Mouse (Mus musculus) stomach, embryonic 14.5 days (tissue): Measurements from ENCODE around the gene Vmn1r89. TPM values are rescaled to one million over a fixed set of nuclear protein-coding genes. Genes with fewer than 3 reads are reported as not detected.
A peak's percentile ranks its signal among the peaks of the same experiment; 100 is the strongest.

Experiments used
- ATAC-seq: fragments of 200-750 bp; cut with Nextera tagmentation; 2 replicates; pipeline ENCODE4 v1.8.0; 2017; ENCODE audit warnings: low read depth, moderate TSS enrichment; ENCODE audit not compliant: insufficient number of reproducible peaks, insufficient read depth, low FRiP score
- H3K27ac ChIP-seq: fragments of 300-500 bp; sonication (generic); 2 replicates; pipeline ENCODE4 v1.5.1; 2014; ENCODE audit warnings: mild to moderate bottlenecking, low read length, moderate library complexity, mixed read lengths
- H3K27me3 ChIP-seq: fragments of 300-500 bp; sonication (generic); 2 replicates; pipeline ENCODE4 v1.6.1; 2014; ENCODE audit warnings: low read length, control low read depth, mixed read lengths; ENCODE audit not compliant: control insufficient read depth, insufficient read depth
- H3K36me3 ChIP-seq: fragments of 300-500 bp; sonication (generic); 2 replicates; pipeline ENCODE4 v1.6.1; 2014; ENCODE audit warnings: mild to moderate bottlenecking, control low read depth, low read length, moderate library complexity, mixed read lengths; ENCODE audit not compliant: control insufficient read depth, insufficient read depth
- H3K4me1 ChIP-seq: fragments of 300-500 bp; sonication (generic); 2 replicates; pipeline ENCODE4 v1.6.1; 2014; ENCODE audit warnings: low read length, control low read depth, mixed read lengths; ENCODE audit not compliant: control insufficient read depth, insufficient read depth
- H3K4me2 ChIP-seq: fragments of 300-500 bp; sonication (generic); replicated peaks from 2 replicates; pipeline ENCODE4 v1.6.1; 2014; ENCODE audit warnings: low read depth, low read length, control low read depth
- H3K4me3 ChIP-seq: fragments of 300-500 bp; sonication (generic); 2 replicates; pipeline ENCODE4 v1.5.1; 2014; ENCODE audit warnings: low read depth, low read length, control low read depth
- H3K9ac ChIP-seq: fragments of 300-500 bp; sonication (generic); replicated peaks from 2 replicates; pipeline ENCODE4 v1.6.1; 2014; ENCODE audit warnings: low read depth, mild to moderate bottlenecking, control low read depth, low read length, moderate library complexity, mixed read lengths
- H3K9me3 ChIP-seq: fragments of 300-500 bp; sonication (generic); 2 replicates; pipeline ENCODE4 v1.6.1; 2016; ENCODE audit warnings: low read depth, low read length, control low read depth; ENCODE audit not compliant: control insufficient read depth
- WGBS: fragments of 180-500 bp; shearing (Covaris S2); extraction: QIAGEN DNeasy Blood & Tissue Kit; methylation state at CpG from one replicate; pipeline ENCODE4 v1.1.7; 2014; 5-methylcytosine and 5-hydroxymethylcytosine counted together
- polyA plus RNA-seq: library from polyadenylated mRNA; unstranded; fragments of >200 nt; fragmentation: Nextera tagmentation; extraction: Ambion mirVana; gene quantifications from 2 replicates; pipeline ENCODE4 v1.2.1, GENCODE M21; 2014

Gene Vmn1r89
- polyA plus RNA-seq, result not detected in 2 replicates

GRCm38 (mm10) chr7:13212720-13213119, at the start of gene Vmn1r89:
Gene Vmn1r89, plus strand, starts transcription at chr7:13213020.
- H3K4me3 ChIP-seq, result no peak within 1 kb of the TSS
- H3K4me1 ChIP-seq, result no peaks in the 10 kb centered on the region
- ATAC-seq, result no peak

GRCm38 (mm10) chr7:13260746-13261700, 48.2 kb downstream of the Vmn1r89 start:
- no peaks in the 10 kb centered on the region for H3K36me3 ChIP-seq
- ATAC-seq, result 0 out of 2 replicates have a peak, but pooled peaks have one; percentile 33
- WGBS, result 41% methylated on average over 50 of the region's 50 CpGs
- H3K4me2 ChIP-seq, result no peak overlapping the region
- H3K4me3 ChIP-seq, result no peak overlapping the region
- H3K27me3 ChIP-seq, result no peaks in the 10 kb centered on the region
- H3K9me3 ChIP-seq, result no peaks in the 10 kb centered on the region
- H3K4me1 ChIP-seq, result no peaks in the 10 kb centered on the region
- no peak overlapping the region for H3K27ac ChIP-seq
- no peak overlapping the region for H3K9ac ChIP-seq

More at GRCm38 (mm10) chr7:13212720-13213119, at the start of gene Vmn1r89:
- Histone ChIP-seq H3K9ac (no peak within 1 kb of the TSS), H3K36me3 (no peaks in the 10 kb centered on the region), H3K27me3 (no peaks in the 10 kb centered on the region), H3K27ac (no peak within 1 kb of the TSS), H3K9me3 (no peaks in the 10 kb centered on the region), H3K4me2 (no peak within 1 kb of the TSS)

DNA sequence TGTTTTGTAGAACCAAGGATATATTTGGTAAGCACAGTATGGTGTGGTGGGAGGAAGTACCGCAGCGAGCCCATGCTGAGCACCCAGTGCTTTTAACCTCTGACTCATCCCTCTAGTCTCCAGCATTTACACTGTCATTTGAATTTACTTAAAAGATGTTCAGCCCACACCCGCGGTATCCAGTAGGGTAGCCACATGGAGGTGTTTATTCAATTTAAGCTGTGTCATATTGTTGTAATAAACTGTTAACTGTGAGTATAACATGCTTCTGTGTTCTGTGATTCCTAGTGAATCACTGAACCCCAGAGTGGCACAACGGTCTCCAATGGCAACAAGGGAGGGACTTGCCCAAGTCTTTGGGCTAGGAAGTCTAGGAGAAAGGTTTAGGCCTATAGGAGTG, 51.0 kb downstream of the Vmn1r89 start:
- H3K36me3 ChIP-seq, result peaks cover under 1% of the 10 kb centered on the region; the same call in 1 of the 2 replicates
- no peak overlapping the region for H3K4me2 ChIP-seq
- no peaks in the 10 kb centered on the region for H3K9me3 ChIP-seq
- WGBS, result 83% methylated on average over 5 of the region's 5 CpGs
- H3K27me3 ChIP-seq, result no peaks in the 10 kb centered on the region
- no peaks in the 10 kb centered on the region for H3K4me1 ChIP-seq
- no peak overlapping the region for H3K27ac ChIP-seq
- ATAC-seq, result no peak
- H3K4me3 ChIP-seq, result no peak overlapping the region
- H3K9ac ChIP-seq, result no peak overlapping the region

GRCm38 (mm10) chr7:13264396-13264795, 51.6 kb downstream of the Vmn1r89 start:
- H3K4me3 ChIP-seq, result no peak overlapping the region
- 69% methylated on average over 2 of the region's 2 CpGs for WGBS
- no peak for ATAC-seq
- H3K4me2 ChIP-seq, result no peak overlapping the region
- H3K27ac ChIP-seq, result no peak overlapping the region
- no peaks in the 10 kb centered on the region for H3K27me3 ChIP-seq
- no peak overlapping the region for H3K9ac ChIP-seq
- H3K9me3 ChIP-seq, result no peaks in the 10 kb centered on the region
- H3K36me3 ChIP-seq, result peaks cover 3% of the 10 kb centered on the region; the same call in 1 of the 2 replicates
- no peaks in the 10 kb centered on the region for H3K4me1 ChIP-seq

DNA sequence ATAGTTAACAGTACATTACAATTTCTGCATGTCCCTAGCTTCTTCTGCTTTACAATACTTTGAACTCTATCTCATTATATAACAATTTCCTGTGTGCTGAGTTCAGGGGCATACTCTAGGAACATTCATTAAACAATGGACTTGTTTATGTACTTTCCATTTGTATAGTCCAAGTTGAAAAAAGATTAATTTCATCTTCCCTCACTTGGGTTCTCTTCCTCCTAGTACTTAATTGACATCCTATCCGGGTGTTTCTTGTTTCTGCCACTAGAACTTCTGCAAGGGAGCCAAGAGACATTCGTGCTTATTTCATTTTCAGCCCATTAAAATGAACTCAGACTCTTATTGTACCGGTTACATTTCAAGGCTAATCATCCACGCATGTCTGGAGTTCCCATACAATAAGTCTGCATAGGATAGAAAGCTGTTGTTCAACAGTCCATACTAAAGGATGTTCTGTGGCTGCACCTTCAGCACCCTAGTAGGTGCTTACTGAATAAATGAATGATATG, 56.0 kb downstream of the Vmn1r89 start:
- Histone ChIP-seq H3K4me1 (no peaks in the 10 kb centered on the region), H3K9me3 (no peaks in the 10 kb centered on the region), H3K4me3 (no peak overlapping the region), H3K27ac (no peak overlapping the region), H3K9ac (no peak overlapping the region), H3K4me2 (no peak overlapping the region), H3K27me3 (no peaks in the 10 kb centered on the region), H3K36me3 (peaks cover 3% of the 10 kb centered on the region; the same call in 1 of the 2 replicates)
- WGBS, result 85% methylated on average over 4 of the region's 4 CpGs
- ATAC-seq, result no peak

- H3K4me1 ChIP-seq, result no peaks in the 10 kb centered on the region
- ATAC-seq, result no peak
- no peak overlapping the region for H3K27ac ChIP-seq
- H3K4me3 ChIP-seq, result no peak overlapping the region
- no peak overlapping the region for H3K4me2 ChIP-seq
- H3K9me3 ChIP-seq, result no peaks in the 10 kb centered on the region
- peaks cover 3% of the 10 kb centered on the region; the same call in 1 of the 2 replicates for H3K36me3 ChIP-seq
- H3K9ac ChIP-seq, result no peak overlapping the region
- WGBS, result 75% methylated on average over 11 of the region's 11 CpGs
- H3K27me3 ChIP-seq, result no peaks in the 10 kb centered on the region
Observed at GRCm38 (mm10) chr7:13269394-13269793, 56.6 kb downstream of the Vmn1r89 start.

Other genes starting within 250 kb of the Vmn1r89 start
- 9.4 and 9.7 TPM in 2 replicates for gene Zfp324, start 247.2 kb upstream of the Vmn1r89 start, polyA plus RNA-seq
- gene Zfp446, start 235.2 kb upstream of the Vmn1r89 start, polyA plus RNA-seq, result 8.7 and 9.2 TPM in 2 replicates
- gene Slc27a5, start 214.8 kb upstream of the Vmn1r89 start, polyA plus RNA-seq, result not detected in 2 replicates
- gene Trim28, start 213.9 kb upstream of the Vmn1r89 start, polyA plus RNA-seq, result 386 and 397 TPM in 2 replicates
- gene Zbtb45, start 203.0 kb upstream of the Vmn1r89 start, polyA plus RNA-seq, result 21.3 and 21.8 TPM in 2 replicates
- 150 and 157 TPM in 2 replicates for gene Chmp2a, start 178.2 kb upstream of the Vmn1r89 start, polyA plus RNA-seq
- gene Ube2m, start 174.7 kb upstream of the Vmn1r89 start, polyA plus RNA-seq, result 56.6 and 59.6 TPM in 2 replicates
- gene Mzf1, start 158.3 kb upstream of the Vmn1r89 start, polyA plus RNA-seq, result 3.1 and 3.4 TPM in 2 replicates
- not detected in 2 replicates for gene Vmn1r85, start 117.8 kb upstream of the Vmn1r89 start, polyA plus RNA-seq
- gene Vmn1r86, start 93.1 kb upstream of the Vmn1r89 start, polyA plus RNA-seq, result not detected in 2 replicates
- gene Vmn1r87, start 72.9 kb upstream of the Vmn1r89 start, polyA plus RNA-seq, result not detected in 2 replicates
- gene Vmn1r88, start 53.5 kb upstream of the Vmn1r89 start, polyA plus RNA-seq, result not detected in 2 replicates
- gene Lig1, start 64.3 kb downstream of the Vmn1r89 start, polyA plus RNA-seq, result 117 and 124 TPM in 2 replicates
- gene Zswim9, start 65.7 kb downstream of the Vmn1r89 start, polyA plus RNA-seq, result 5.7 and 11.6 TPM in 2 replicates
- 1.1 and 1.3 TPM in 2 replicates for gene Pla2g4c, start 111.6 kb downstream of the Vmn1r89 start, polyA plus RNA-seq
- 0.17 TPM in 1 of 2 replicates, not detected in the other for gene Cabp5, start 185.1 kb downstream of the Vmn1r89 start, polyA plus RNA-seq
- not detected in 2 replicates for gene Bsph1, start 237.8 kb downstream of the Vmn1r89 start, polyA plus RNA-seq